Mouse (Mus musculus) lung, postnatal 25 days (tissue): ENCODE results near the gene Phb2.

Experiments used
- DNase-seq: peaks from one replicate; pipeline ENCODE4 v3.0.0; 2022; ENCODE audit warnings: low spot score

Phb2 gene

GRCm38 (mm10) chr6:124722876-124723473, 10.8 kb downstream of the Phb2 start:
- DNase-seq, result no peak

GRCm38 (mm10) chr6:124723541-124723940, 11.4 kb downstream of the Phb2 start:
- peak; percentile 48 for DNase-seq

- DNase-seq, result no peak
Measured at GRCm38 (mm10) chr6:124724472-124724871, 12.3 kb downstream of the Phb2 start.

- DNase-seq, result no peak
Measured at GRCm38 (mm10) chr6:124728621-124729020, 16.5 kb downstream of the Phb2 start.

- peak; percentile 67 for DNase-seq
Measured at GRCm38 (mm10) chr6:124729850-124730705, 17.9 kb downstream of the Phb2 start.

- DNase-seq, result no peak
Measured at GRCm38 (mm10) chr6:124731038-124731437, 18.9 kb downstream of the Phb2 start.

- peak; percentile 80 for DNase-seq
Measured at GRCm38 (mm10) chr6:124732476-124733370, 20.6 kb downstream of the Phb2 start.

GRCm38 (mm10) chr6:124734417-124734816, 22.3 kb downstream of the Phb2 start:
- DNase-seq, result no peak

- no peak for DNase-seq
Measured at GRCm38 (mm10) chr6:124737040-124737439, 24.9 kb downstream of the Phb2 start.

- peak; percentile 90 for DNase-seq
Measured at GRCm38 (mm10) chr6:124738511-124739023, 26.4 kb downstream of the Phb2 start, which contains the start of gene Ptpn6. Gene Ptpn6, minus strand, starts transcription at chr6:124738714.

- no peak for DNase-seq
Measured at GRCm38 (mm10) chr6:124739231-124739796, 27.2 kb downstream of the Phb2 start.

GRCm38 (mm10) chr6:124740211-124740887, 28.2 kb downstream of the Phb2 start:
- no peak for DNase-seq

GRCm38 (mm10) chr6:124740888-124741761, 29.0 kb downstream of the Phb2 start, which contains the start of gene Grcc10:
Gene Grcc10, minus strand, starts transcription at chr6:124741374.
- DNase-seq, result peak; percentile 91

GRCm38 (mm10) chr6:124741842-124742241, 29.7 kb downstream of the Phb2 start:
- DNase-seq, result no peak

- no peak for DNase-seq
Measured at GRCm38 (mm10) chr6:124742839-124743514, 30.8 kb downstream of the Phb2 start.

- no peak for DNase-seq
Measured at GRCm38 (mm10) chr6:124743647-124744046, 31.5 kb downstream of the Phb2 start.

- DNase-seq, result no peak
Measured at GRCm38 (mm10) chr6:124744755-124745321, 32.7 kb downstream of the Phb2 start.

GRCm38 (mm10) chr6:124745490-124746295, 33.6 kb downstream of the Phb2 start:
- DNase-seq, result peak; percentile 94
